Mouse (Mus musculus): Measurements from ENCODE around the gene Ccdc12. TPM values are rescaled to one million over a fixed set of nuclear protein-coding genes. Genes with fewer than 3 reads are reported as not detected.
A peak's percentile ranks its signal among the peaks of the same experiment; 100 is the strongest.

Gene Ccdc12
- polyA plus RNA-seq, 1 experiment, result 59.2 TPM

GRCm38 (mm10) chr9:110753773-110754172, 97.5 kb downstream of the Ccdc12 start:
- peaks cover 78% of the 10 kb centered on the region for H3K27me3 ChIP-seq (ENCODE audit: control insufficient read depth, insufficient read depth, insufficient read length)
- H3K4me3 ChIP-seq, result no peak overlapping the region
- H3K36me3 ChIP-seq (ENCODE audit: control insufficient read depth, insufficient read depth), result no peaks in the 10 kb centered on the region
- no peak for TF ChIP-seq MAX (IDR thresholded peaks at IDR 0.05; ENCODE audit: low read depth)
- no peak for TF ChIP-seq TCF12 (IDR thresholded peaks at IDR 0.05; ENCODE audit: insufficient read depth, poor library complexity, severe bottlenecking)
- TF ChIP-seq USF1 (IDR thresholded peaks at IDR 0.05; ENCODE audit: low read depth), result no peak
- TF ChIP-seq POLR2AphosphoS2 (IDR thresholded peaks at IDR 0.05; ENCODE audit: insufficient read length, low read depth), result no peak
- TF ChIP-seq POLR2A (IDR thresholded peaks at IDR 0.05; ENCODE audit: insufficient read length, low read depth), result no peak
- no peak for TF ChIP-seq E2F4 (IDR thresholded peaks at IDR 0.05; ENCODE audit: insufficient read depth)
- no peak overlapping the region for H3K4me2 ChIP-seq (ENCODE audit: low read depth)
- no peak overlapping the region for H3ac ChIP-seq (ENCODE audit: control insufficient read depth, insufficient read length)
- no peaks in the 10 kb centered on the region for H3K79me2 ChIP-seq (ENCODE audit: control insufficient read depth, insufficient read depth)

GRCm38 (mm10) chr9:110757816-110758215, 101.5 kb downstream of the Ccdc12 start:
- TF ChIP-seq E2F4 (IDR thresholded peaks at IDR 0.05; ENCODE audit: insufficient read depth) (no peak), MYOD1 (IDR thresholded peaks at IDR 0.05; ENCODE audit: control insufficient read depth in 1 of 3, insufficient read length in 2 of 3, low read depth in 2 of 3) (peak in 1 of 3 experiments; percentile 11), USF1 (IDR thresholded peaks at IDR 0.05; ENCODE audit: low read depth) (no peak)
- H3K4me3 ChIP-seq, result no peak overlapping the region
- H3K36me3 ChIP-seq (ENCODE audit: control insufficient read depth, insufficient read depth), result no peaks in the 10 kb centered on the region
- no peaks in the 10 kb centered on the region for H3K79me2 ChIP-seq (ENCODE audit: control insufficient read depth, insufficient read depth)
- no peak overlapping the region for H3K4me2 ChIP-seq (ENCODE audit: low read depth)
- H3ac ChIP-seq (ENCODE audit: control insufficient read depth, insufficient read length), result no peak overlapping the region
- peaks cover 51% of the 10 kb centered on the region for H3K27me3 ChIP-seq (ENCODE audit: control insufficient read depth, insufficient read depth, insufficient read length)

- no peaks in the 10 kb centered on the region for H3K79me2 ChIP-seq (ENCODE audit: control insufficient read depth, insufficient read depth)
- TF ChIP-seq CEBPB (IDR thresholded peaks at IDR 0.05; ENCODE audit: insufficient read depth, poor library complexity, severe bottlenecking) (no peak), MYOD1 (IDR thresholded peaks at IDR 0.05; ENCODE audit: control insufficient read depth in 1 of 3, insufficient read length in 2 of 3, low read depth in 2 of 3) (no peak), TCF12 (IDR thresholded peaks at IDR 0.05; ENCODE audit: insufficient read depth, poor library complexity, severe bottlenecking) (no peak), USF1 (IDR thresholded peaks at IDR 0.05; ENCODE audit: low read depth) (no peak), SRF (IDR thresholded peaks at IDR 0.05; ENCODE audit: control insufficient read depth, insufficient read length, low read depth) (no peak), MAX (IDR thresholded peaks at IDR 0.05; ENCODE audit: low read depth) (no peak)
- no peak overlapping the region for H3K4me3 ChIP-seq
- no peak overlapping the region for H3K4me2 ChIP-seq (ENCODE audit: low read depth)
- no peak overlapping the region for H3ac ChIP-seq (ENCODE audit: control insufficient read depth, insufficient read length)
- H3K36me3 ChIP-seq (ENCODE audit: control insufficient read depth, insufficient read depth), result no peaks in the 10 kb centered on the region
- H3K27me3 ChIP-seq (ENCODE audit: control insufficient read depth, insufficient read depth, insufficient read length), result peaks cover 49% of the 10 kb centered on the region
These were observed 102.3 kb downstream of the Ccdc12 start for GRCm38 (mm10) chr9:110758605-110759004.

- no peak for TF ChIP-seq MAX (IDR thresholded peaks at IDR 0.05; ENCODE audit: low read depth)
- TF ChIP-seq MYOD1 (IDR thresholded peaks at IDR 0.05; ENCODE audit: control insufficient read depth in 1 of 3, insufficient read length in 2 of 3, low read depth in 2 of 3), result no peak
- TF ChIP-seq POLR2A (IDR thresholded peaks at IDR 0.05; ENCODE audit: insufficient read length, low read depth), result no peak
These were observed 103.0 kb downstream of the Ccdc12 start for GRCm38 (mm10) chr9:110759265-110759664.

DNA sequence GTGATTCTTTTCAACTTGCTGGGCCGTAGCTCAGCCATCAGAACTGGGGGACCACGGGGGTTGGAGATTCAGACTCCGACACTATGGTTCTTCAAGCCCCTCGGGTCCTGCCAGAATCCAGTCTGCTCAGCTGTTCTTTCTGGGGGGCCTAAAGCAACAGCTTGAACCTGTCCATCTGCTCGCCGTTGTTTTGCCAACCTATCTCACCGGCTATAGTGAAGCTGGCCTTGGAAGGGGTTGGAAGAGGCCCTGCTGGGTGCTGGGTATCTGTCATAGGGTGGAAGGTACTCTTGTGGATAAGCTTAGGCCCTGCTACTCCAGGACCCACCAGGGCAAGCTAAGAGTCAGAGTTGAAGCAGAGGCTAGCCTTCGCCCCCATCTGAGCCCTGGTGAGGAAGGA, 104.6 kb downstream of the Ccdc12 start:
- Histone ChIP-seq H3K4me3 (no peak overlapping the region), H3K4me2 (ENCODE audit: low read depth) (no peak overlapping the region)

More at GRCm38 (mm10) chr9:110759265-110759664, 103.0 kb downstream of the Ccdc12 start:
- no peaks in the 10 kb centered on the region for H3K79me2 ChIP-seq (ENCODE audit: control insufficient read depth, insufficient read depth)
- no peaks in the 10 kb centered on the region for H3K36me3 ChIP-seq (ENCODE audit: control insufficient read depth, insufficient read depth)
- peaks cover 46% of the 10 kb centered on the region for H3K27me3 ChIP-seq (ENCODE audit: control insufficient read depth, insufficient read depth, insufficient read length)
- no peak overlapping the region for H3ac ChIP-seq (ENCODE audit: control insufficient read depth, insufficient read length)
- no peak overlapping the region for H3K4me2 ChIP-seq (ENCODE audit: low read depth)
- no peak overlapping the region for H3K4me3 ChIP-seq

More for the DNA sequence above, 104.6 kb downstream of the Ccdc12 start:
- no peaks in the 10 kb centered on the region for H3K79me2 ChIP-seq (ENCODE audit: control insufficient read depth, insufficient read depth)
- no peak overlapping the region for H3ac ChIP-seq (ENCODE audit: control insufficient read depth, insufficient read length)
- H3K27me3 ChIP-seq (ENCODE audit: control insufficient read depth, insufficient read depth, insufficient read length), result peaks cover 40% of the 10 kb centered on the region
- no peaks in the 10 kb centered on the region for H3K36me3 ChIP-seq (ENCODE audit: control insufficient read depth, insufficient read depth)
- no peak for TF ChIP-seq POLR2A (IDR thresholded peaks at IDR 0.05; ENCODE audit: insufficient read length, low read depth)
- no peak for TF ChIP-seq E2F4 (IDR thresholded peaks at IDR 0.05; ENCODE audit: insufficient read depth)
- TF ChIP-seq TCF3 (IDR thresholded peaks at IDR 0.05; ENCODE audit: insufficient read length, low read depth), result no peak
- no peak for TF ChIP-seq SRF (IDR thresholded peaks at IDR 0.05; ENCODE audit: control insufficient read depth, insufficient read length, low read depth)
- TF ChIP-seq MAX (IDR thresholded peaks at IDR 0.05; ENCODE audit: low read depth), result no peak
- no peak for TF ChIP-seq MYOG (IDR thresholded peaks at IDR 0.05; ENCODE audit: control insufficient read depth in 1 of 3, insufficient read depth in 1 of 3, insufficient read length in 2 of 3, low read depth in 2 of 3)
- TF ChIP-seq USF1 (IDR thresholded peaks at IDR 0.05; ENCODE audit: low read depth), result no peak
- no peak for TF ChIP-seq MYOD1 (IDR thresholded peaks at IDR 0.05; ENCODE audit: control insufficient read depth in 1 of 3, insufficient read length in 2 of 3, low read depth in 2 of 3)
- no peak for TF ChIP-seq REST (IDR thresholded peaks at IDR 0.05; ENCODE audit: insufficient read depth, insufficient read length)
- no peak for TF ChIP-seq TCF12 (IDR thresholded peaks at IDR 0.05; ENCODE audit: insufficient read depth, poor library complexity, severe bottlenecking)
- TF ChIP-seq POLR2AphosphoS2 (IDR thresholded peaks at IDR 0.05; ENCODE audit: insufficient read length, low read depth), result no peak
- TF ChIP-seq CEBPB (IDR thresholded peaks at IDR 0.05; ENCODE audit: insufficient read depth, poor library complexity, severe bottlenecking), result no peak

Other genes starting within 250 kb of the Ccdc12 start
- gene Ptpn23, start 248.3 kb upstream of the Ccdc12 start, polyA plus RNA-seq (2012; fragmentation: generic; extraction: Trizol), result 36.0 TPM
- gene Ngp, start 236.8 kb upstream of the Ccdc12 start, polyA plus RNA-seq (2012; fragmentation: generic; extraction: Trizol), result not detected
- 10.2 TPM for gene Klhl18, start 179.8 kb upstream of the Ccdc12 start, polyA plus RNA-seq (2012; fragmentation: generic; extraction: Trizol)
- gene Kif9, start 179.5 kb upstream of the Ccdc12 start, polyA plus RNA-seq (2012; fragmentation: generic; extraction: Trizol), result 0.48 TPM
- gene Setd2, start 123.9 kb upstream of the Ccdc12 start, polyA plus RNA-seq (2012; fragmentation: generic; extraction: Trizol), result 11.6 TPM
- 66.9 TPM for gene Nradd, start 32.1 kb upstream of the Ccdc12 start, polyA plus RNA-seq (2012; fragmentation: generic; extraction: Trizol)
- gene Nbeal2, start 2.3 kb upstream of the Ccdc12 start, polyA plus RNA-seq (2012; fragmentation: generic; extraction: Trizol), result 3.3 TPM
- gene Myl3, start 85.4 kb downstream of the Ccdc12 start, polyA plus RNA-seq (2012; fragmentation: generic; extraction: Trizol), result 0.22 TPM
- gene Pth1r, start 90.6 kb downstream of the Ccdc12 start, polyA plus RNA-seq (2012; fragmentation: generic; extraction: Trizol), result 0.20 TPM
- gene Prss42, start 141.7 kb downstream of the Ccdc12 start, polyA plus RNA-seq (2012; fragmentation: generic; extraction: Trizol), result not detected
- gene Prss44, start 157.5 kb downstream of the Ccdc12 start, polyA plus RNA-seq (2012; fragmentation: generic; extraction: Trizol), result not detected
- not detected for gene Prss43, start 170.2 kb downstream of the Ccdc12 start, polyA plus RNA-seq (2012; fragmentation: generic; extraction: Trizol)
- not detected for gene Prss45, start 178.1 kb downstream of the Ccdc12 start, polyA plus RNA-seq (2012; fragmentation: generic; extraction: Trizol)
- 0.11 TPM for gene Prss46, start 188.0 kb downstream of the Ccdc12 start, polyA plus RNA-seq (2012; fragmentation: generic; extraction: Trizol)
- 0.02 TPM for gene Prss50, start 201.5 kb downstream of the Ccdc12 start, polyA plus RNA-seq (2012; fragmentation: generic; extraction: Trizol)
- 2.5 TPM for gene Als2cl, start 223.4 kb downstream of the Ccdc12 start, polyA plus RNA-seq (2012; fragmentation: generic; extraction: Trizol)
- 0.02 TPM for gene Tmie, start 223.6 kb downstream of the Ccdc12 start, polyA plus RNA-seq (2012; fragmentation: generic; extraction: Trizol)

Measured in myocyte (in vitro differentiated cells).